Mouse (Mus musculus): ENCODE measurements around the gene Cks1b.

DNA sequence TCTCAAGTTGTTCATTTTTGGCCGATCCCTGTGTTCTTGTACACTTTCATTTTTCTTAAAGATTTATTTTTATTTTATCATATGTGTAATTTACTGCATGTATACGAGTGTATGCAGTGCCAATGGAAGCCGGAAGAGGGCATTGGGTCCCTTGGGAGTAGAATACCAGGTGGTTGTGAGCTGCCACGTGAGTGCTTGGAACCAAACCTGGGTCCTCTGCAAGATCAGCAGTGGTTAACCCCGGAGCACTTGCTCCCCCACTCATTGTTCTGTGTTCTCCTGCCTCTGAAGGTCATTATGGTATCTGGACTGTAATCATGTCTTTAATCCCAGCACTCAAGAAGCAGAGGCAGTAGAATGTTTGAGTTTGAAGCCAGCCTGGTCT is 7.0 kb upstream of the Cks1b start:
- TF ChIP-seq POLR2A (IDR thresholded peaks at IDR 0.05; ENCODE audit: borderline replicate concordance, extremely low read depth, low read depth, low read length) (no peak), CTCF (IDR thresholded peaks at IDR 0.05; ENCODE audit: insufficient read depth, low read length) (no peak)
